Mouse (Mus musculus) adrenal gland, adult (tissue): ENCODE measurements around the gene Lrrc42.

Source experiments
- DNase-seq, 2 experiments: peaks; one replicate each; pipeline ENCODE4 v3.0.0; 2022 to 2023; ENCODE audit warnings: low spot score in 1 of 2; ENCODE audit not compliant: inconsistent age in 2 of 2

Gene Lrrc42

DNA sequence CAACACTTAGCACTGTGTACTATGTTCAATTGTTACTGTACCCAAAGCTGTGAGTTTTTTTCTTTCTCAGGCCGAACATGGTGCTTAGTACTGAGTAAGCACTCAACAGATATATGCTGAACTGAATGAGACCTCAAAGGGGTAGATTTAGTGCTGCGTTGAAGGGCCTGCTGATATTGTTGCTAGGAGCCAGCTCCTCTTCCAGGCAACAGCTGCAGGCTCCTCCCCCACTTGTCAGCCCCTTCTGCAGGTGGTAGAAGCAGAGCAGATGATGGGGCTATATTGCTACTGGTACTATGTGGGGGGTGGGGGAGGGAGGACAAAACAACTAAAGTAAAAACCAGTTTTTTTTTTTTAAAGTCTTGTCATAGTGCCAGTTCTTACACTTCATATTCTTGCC is 3.9 kb downstream of the Lrrc42 start:
- no peak for DNase-seq

DNA sequence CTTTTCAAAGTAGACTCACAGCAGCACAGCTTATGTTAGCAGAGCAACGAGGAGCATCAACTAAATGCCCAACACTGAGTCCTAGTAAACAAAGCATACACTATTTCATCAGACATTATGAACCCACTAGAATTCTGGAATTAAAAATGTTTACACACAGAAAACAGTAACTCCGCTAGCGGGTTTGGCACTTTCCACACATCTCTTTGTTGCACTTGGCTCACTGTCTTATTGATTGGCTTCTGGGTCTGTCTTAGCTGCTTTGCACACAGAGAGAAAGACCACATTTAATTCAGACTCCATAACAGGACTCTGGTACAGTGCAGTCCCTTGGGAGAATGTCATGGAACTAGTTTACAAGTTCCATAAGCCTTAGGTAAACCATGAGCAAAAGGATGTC is 5.3 kb downstream of the Lrrc42 start:
- DNase-seq, result no peak

DNA sequence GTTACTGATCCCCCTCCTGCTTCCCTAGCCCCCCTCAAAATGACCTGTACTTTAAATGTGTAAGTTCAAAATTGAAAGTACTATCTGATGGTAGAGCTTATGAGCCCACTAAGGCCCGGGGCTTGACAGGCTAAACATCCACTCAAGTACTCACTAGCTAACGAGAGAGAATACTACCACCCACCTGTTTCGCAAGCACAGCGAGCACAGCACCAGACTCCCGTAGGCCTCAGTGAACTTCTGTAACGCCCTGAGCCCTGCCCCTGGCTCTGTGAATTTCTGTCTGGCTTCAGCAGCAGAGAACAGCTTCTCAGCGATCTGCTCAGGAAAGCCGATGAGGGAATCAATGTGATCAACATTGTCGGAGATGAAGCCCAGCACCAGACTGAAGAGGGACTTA is 6.2 kb downstream of the Lrrc42 start:
- DNase-seq, result no peak

DNA sequence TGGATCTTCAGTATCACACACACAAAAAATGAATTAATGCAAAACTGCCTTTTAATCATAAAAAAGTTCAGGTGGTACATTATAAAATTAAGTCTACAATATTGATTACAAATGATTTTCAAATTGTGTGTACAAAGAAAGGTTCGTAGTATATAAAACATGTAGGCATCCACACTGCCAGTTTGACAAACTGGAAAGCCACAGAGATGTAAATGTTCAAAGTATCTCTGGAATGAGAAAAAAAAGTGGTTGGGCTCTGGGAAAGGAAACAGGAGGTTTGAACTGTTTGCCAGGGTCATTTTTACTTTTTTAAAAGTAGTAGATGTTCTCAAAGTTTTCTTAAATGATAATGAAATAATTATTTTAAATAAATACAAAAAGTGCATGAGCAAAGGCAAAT is 7.3 kb downstream of the Lrrc42 start:
- no peak for DNase-seq

DNA sequence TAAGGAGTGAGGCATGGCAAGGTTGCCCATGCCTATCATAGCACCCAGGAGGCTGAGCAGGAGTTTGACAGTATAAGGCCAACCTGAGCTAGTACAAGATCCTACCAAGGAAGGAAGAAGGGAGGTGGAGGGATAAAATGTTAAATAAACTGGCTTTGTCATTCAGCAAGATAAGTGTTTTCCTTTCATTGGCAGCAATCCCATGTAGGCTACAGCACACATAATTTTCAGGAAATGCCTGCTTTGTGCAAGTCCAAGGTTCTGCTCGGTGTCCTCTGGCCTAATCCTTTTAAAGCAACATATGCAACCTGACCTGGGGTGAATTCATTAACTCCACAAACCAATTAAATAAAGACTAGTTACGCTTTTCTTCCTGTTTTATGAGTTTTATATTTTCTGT is 8.0 kb downstream of the Lrrc42 start:
- DNase-seq, result peak in 1 of 2 experiments; percentile 56

DNA sequence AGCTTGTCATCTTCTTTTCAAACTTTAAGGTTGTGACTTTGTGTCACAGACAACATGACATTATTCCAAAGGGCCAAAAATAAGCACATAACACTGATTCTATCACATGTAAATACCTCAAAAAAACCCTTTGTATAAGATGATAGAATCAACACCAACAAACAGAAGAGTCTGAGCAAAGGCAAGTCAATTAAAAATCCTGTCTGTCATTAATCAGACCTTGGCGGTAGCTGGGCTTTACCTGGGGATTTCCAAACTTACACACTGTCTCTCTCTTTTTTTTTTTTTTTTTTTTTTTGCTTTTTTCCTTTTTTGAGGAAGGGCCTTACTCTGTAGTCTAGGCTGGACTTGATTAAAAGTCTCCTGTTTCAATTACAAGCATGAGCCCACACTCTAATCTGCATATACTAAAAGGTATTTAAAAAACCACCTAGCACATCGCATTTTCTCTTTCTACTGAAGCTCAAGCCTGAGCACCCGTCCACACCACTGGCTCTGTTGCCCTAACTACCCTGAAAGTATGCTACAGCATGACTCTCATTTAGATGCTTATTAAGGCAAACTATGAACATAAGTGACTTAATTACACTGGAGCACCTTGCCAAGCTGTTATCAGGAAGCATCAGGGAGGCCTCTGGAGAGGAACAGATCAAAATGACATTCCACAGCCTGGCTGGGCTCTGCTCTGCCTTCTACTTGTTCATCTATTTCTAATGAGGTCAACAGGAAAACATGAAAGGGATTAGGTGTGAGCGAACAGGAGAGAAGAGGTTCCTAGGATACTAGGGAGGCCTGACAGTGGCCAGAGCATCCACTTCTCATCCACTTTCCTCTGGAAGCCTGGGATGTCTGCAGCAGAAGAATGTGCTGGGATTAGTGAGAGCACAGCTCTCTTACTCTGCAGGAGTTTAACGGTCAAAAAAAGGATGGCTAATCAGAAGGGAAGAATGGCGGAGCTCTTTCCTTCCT is 9.7 kb downstream of the Lrrc42 start:
- DNase-seq, result no peak

DNA sequence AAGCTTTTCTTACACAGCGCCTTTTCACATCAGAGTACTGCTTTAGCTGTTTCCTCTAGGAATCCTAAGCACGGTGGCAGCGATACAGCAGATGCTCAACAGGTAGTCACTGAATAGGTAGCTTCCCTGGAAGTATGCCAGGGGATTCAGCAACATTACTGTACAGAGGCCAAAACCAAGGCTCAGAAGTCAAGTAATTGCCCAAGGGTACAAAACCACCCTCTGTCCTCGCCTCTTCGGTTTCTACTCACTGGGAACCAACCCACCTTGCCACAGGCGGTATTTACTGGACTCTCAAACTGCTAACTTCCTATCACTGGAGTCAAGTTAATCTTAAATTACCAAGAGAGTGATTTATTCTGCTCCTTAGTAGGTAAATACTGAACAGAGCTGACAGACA is 13.1 kb downstream of the Lrrc42 start:
- no peak for DNase-seq

DNA sequence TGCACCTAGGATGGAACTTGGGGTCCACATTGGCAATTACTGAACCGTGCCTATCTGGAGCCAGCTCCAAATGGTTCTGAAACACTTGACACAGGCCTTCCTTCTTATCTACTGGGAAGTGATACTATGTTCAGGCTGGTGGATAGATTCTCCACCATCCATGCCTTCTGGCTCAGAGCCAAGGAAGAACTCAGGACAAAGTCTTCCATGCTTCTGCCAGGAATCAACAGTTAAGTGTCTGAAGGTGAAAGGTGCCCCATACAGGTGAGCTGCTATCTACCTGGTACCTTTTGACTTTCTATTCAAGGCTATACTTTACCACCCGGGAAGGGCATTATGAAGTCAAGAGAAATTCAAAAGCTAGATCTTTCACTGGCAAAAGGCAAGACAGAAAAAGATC is 15.1 kb downstream of the Lrrc42 start:
- no peak for DNase-seq

DNA sequence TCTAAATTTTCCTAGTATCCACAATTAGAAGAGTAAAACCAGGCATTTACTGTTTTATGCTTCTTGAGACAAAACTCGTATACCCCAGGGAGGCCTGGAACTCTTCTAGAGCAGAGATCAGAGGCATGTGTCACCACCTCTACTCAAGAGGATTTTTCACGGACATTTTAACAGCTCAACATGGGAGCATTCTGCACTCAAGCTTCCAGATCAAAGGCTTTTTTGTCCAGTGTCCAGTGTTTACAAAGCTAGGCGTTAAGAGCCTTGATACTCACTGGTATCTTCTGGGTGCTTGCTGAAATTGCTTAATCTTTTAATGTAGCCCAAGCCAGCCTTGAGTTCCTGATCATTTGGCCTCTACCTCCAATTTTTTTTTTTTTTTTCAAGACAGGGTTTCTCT is 21.1 kb downstream of the Lrrc42 start:
- DNase-seq, result no peak

DNA sequence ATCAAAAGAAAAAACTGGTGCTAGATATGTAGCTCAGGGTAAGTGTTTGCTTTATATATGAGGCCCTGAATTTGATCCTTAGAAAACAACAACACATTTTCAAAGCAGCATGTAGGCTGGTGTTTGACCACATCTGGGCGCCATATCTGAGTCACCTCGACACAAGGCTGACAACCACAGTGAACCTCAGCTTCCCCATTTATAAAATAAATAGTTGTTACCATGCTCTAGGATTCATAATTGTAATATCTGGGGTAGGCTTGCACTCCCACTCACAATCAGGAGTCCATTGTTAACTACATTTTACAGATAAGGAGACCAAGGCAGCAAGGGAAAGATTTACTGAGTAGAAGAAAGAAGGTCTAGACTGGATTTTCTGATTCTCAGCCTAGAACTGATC is 27.0 kb downstream of the Lrrc42 start:
- no peak for DNase-seq

DNA sequence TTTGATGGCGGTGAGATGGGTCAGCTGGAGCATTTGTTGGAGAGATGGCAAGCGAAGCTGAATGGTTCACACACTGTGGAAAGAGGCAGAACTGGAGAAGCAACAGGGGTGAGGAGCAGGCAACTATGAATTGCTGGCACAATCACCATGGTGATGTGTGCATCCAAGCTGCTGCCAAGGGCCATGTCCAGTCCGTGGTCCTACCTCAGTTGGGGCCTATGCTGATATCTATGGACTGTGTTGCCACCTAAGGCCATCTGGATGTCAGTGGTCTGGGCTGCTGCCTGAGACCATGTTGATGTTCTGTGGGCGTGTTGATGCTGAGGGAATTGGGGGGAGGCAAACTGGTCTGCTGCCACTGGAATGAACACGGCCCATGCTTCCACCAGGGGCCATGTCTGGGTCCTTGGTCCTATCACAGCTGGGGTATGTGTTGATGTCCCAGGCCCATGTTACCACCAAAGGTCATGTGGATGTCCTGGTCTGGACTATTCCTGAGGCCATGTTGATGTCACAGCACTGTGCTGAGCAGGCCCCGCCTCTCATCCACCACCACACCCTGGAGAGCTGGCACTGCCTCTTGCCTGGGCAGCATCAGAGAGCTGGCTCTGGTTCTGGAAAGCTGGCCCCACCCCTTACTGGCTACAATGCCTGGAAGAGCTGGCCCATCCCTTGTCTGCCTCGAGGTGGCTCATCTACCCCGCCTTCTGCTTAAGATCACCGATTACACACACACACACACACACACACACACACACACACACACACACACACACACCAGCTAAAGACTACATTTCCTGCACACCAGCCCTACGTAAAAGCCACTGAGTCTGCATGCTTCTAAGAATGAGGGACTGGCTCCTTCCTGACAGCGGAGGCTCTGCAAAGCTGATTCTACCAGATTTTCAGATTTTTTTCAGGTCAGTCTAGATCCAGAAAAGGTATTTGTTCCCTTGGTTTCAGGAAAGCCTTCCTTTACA is 29.8 kb downstream of the Lrrc42 start:
- peak; percentile 20 to 46 for DNase-seq

DNA sequence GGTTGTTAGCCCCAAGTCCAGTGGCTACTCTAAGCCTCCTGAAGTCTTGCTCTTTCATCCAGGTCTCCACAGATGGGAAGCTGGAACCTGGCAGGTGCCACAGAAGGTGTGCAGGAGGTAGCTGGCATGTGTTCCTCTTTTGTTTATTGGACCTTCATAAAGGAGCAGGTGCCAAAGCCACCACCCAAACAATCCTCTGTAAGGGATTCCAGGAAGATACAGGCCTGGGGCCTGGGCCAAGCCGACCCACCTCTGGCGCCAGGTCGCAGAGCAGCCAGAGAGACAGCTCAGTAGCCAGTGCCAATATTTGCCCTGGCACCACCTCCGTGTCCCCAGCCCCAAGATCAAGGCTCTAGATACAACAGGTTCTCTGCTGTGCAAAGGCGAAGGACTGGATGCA is 31.8 kb downstream of the Lrrc42 start:
- no peak for DNase-seq

DNA sequence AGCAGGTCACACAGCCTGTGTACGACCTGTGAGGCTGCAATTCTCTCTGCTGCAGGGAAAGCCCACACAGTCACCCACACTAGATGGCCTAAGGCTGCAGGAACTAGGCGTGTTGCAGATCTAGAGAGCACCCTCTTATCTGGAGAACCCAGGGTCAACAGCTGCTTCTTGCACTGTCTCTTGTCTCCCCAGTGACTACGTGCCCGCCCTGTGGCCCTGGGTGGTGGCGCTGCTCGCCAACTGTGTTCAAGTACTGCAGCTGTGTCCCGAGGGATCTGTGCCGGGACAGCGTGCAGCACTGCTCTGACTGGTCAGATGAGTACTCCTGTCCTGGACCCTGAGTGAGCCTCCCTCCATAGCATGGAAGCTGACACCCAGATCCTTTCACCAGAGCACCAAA is 35.8 kb downstream of the Lrrc42 start:
- peak in 1 of 2 experiments; percentile 43 for DNase-seq

DNA sequence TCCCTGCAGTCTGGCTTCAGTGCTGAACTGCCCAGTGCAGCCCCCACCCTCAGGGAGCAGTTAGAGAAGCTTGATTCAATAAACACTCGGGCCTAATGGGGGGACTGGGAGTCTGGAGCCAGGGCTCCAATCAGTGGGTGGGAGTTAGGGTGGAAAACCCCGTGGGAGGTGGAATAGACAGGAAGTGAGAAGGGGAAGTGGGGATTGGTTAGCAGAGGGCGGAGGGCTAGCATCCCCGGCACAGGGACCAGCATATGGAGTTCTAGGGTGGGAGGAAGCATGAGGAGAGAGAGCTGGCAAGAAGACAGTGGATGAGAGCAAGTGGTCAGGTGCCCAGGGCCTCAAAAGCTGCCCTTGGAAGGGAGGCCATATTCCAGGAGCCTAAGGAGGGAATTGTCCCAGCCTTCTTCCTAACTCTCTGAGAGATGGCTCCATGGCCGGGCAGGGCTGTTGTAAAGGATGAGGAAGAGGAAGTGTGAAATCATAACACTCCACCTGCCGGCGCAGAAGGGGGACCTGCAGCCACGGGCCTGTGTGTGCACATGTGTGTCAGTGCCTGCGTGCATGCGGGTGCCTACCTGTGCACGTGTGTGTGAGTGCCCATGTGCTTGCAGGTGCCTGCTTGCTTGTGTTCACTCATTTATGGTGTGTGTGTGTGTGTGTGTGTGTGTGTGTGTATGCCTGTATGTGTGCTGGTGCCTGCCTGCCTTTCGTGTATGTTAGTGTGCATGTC is 39.9 kb downstream of the Lrrc42 start:
- no peak for DNase-seq

DNA sequence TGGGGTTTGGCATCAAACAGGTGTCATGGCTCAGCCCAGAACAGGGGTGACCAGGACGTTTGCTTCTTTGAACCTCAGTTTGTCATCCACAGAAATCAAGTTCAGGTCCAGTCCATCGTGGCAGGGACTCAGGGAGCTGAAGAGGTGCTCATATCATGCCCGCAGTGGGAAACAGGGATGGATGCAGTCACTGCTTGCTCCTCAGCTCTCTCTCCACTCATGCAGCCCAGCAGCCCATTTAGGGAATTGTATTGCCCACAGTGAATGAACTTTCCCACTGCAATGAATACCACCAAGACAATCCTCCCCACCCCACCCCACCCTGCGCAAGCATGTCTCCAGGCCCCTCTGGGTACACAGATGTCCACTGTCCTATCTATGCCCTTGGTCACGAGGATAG is 41.4 kb downstream of the Lrrc42 start:
- DNase-seq, result no peak

DNA sequence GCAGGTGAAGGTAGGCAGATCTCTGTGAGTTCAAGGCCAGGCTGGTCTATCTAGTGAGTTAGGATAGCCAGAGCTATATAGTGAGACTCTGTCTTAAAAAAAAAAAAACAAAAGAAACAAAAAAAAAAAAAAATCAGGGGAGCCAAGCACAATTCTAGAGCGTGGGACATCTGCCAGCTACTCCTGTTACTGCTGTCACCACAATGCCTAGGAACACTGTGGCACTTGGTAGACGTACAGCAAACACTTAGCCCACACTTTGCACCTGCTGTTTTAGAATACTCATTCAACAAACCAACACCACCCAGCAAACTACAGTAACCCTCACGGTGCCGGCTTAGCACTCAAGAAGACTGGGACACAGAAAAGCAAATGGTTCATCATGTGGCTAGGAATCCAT is 41.9 kb downstream of the Lrrc42 start:
- DNase-seq, result no peak

DNA sequence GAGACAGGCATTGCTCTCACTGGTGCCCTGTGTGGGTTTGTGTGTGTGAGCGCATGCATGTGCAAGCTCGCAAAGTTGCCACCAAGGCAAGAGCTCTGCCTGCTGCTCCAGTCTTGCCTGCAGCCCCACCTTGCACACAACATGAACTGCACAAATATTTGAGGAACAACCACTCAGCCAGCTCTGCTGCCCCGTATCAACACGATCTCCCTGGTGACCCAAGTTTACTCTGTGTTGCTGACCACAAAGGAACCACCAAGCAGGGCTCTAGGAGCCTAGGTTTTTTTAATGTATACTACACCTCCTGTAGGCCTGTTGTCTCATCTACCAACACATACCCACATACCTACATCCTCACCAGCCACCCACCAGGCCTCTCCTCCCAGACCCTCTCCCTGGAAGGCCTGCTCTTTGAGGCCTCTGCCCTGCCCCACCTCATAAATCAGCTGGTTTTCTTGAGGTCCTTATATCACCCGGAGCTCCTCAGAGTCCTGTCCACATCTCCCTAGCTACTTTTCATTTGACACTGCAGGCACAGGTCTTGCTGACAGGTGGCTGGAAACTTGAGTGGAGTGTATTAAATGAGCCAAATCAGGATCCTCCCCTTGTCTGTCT is 42.7 kb downstream of the Lrrc42 start:
- no peak for DNase-seq

DNA sequence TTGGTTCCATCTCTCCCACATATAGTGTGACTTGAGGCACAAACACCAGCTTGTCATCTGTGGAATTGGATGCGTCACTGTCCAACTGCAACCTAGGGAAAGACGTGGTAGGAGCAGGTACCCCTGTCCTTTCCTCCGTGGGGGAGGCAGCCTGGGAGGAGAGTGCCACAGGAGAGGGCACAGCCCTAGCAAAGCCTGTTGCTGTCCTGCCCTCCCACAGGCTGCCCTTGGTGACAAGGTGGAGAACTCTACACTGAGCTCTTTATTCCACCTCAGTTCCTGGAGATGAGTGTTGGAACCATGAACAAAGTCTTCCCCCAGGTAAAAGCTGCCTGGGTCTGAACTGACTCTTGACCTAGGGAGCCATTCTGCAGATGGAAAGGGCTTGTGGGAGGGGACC is 44.5 kb downstream of the Lrrc42 start, which contains the start of gene Ldlrad1:
Gene Ldlrad1 (plus strand): TSS at position 301 of the 400 bp plus-strand sequence.
- DNase-seq, result no peak

DNA sequence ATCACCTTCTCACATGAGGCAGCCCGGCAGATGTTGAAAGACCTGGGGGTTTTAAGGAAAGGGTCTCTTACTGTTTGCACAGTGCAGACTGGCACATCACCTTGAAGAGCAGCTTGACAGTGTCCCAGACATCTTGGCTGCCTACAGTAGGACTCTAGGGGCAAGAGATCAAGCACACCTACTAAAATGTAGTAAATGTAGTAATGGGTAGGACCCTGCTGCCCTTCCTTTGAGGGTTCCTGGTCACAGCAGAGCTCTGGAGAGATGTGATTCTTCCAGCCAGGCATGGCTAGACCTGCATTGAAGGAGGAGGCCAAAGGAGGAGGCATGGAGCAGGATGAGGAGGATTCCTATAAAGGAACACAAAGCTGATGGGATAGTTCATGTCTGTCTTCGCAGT is 46.3 kb downstream of the Lrrc42 start:
- no peak for DNase-seq

DNA sequence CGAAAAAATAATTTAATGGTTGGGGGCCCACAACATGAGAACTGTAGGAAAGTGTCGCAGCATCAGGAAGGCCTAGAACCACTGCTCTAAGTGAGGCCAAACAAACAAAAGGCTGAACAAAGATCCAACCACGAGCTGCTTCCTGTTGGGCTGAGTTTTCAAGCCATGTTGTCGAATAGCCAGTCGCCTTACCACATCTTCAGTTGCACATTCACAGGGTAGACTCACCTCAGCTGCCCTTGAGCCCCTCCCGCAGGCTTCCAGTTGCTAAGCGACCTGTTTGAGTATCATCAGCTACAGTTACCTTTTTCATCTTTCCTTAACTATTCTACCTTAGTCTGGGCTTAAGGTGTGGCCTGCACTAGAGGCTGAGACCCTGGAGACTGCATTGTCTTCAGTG is 50.3 kb downstream of the Lrrc42 start:
- no peak for DNase-seq

DNA sequence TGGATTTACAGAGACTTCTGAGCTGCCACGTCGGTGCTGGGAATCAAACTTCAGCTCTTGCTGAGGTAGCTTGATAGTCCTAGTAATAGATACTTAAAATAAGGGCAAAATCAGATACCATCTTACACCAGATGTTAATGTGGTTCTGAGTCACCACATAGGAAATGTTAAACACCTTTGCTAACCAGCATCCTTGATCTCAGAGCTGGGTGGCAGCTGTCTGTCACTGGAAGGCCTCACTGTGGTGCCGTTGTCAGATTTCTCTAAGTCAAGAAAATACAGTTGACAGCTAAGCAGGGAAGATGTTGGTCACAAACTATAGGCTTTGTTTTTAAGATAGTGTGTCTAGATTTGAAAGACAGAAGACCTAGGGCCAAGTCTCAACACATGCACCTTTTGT is 51.6 kb downstream of the Lrrc42 start:
- DNase-seq, result no peak
